Mouse (Mus musculus): ENCODE data around the gene C9orf72. TPM values are rescaled to one million over a fixed set of nuclear protein-coding genes. Genes with fewer than 3 reads are reported as not detected.

The C9orf72 gene
- polyA plus RNA-seq, 1 experiment = 1.4 TPM

DNA sequence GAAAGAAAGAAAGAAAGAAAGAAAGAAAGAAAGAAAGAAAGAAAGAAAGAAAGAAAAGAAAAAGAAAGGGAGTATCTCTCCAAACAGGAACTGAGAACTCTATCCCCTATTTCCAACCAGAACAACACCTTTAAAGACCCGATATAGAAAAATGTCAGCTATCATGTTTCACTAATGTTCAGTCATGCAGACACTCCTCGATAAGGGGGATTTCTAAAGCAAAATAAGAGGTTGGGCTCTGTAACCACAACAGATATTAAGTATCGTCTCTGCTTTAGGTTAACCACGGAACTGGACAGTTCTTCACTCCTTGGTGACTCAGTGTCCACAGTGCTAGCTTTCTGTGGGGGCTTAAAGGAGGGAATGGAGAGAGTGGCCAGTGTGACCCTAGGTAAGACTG, 2.3 kb upstream of the C9orf72 start:
- Histone ChIP-seq H3K4me1 (ENCODE audit: control insufficient read depth, insufficient read depth, insufficient read length, low read length) (no peaks in the 10 kb centered on the region; the same call in 1 of the 2 replicates), H3K27me3 (ENCODE audit: control insufficient read depth, insufficient read depth, low read length) (no peaks in the 10 kb centered on the region), H3K27ac (ENCODE audit: insufficient read depth, low read depth, low read length) (no peak overlapping the region), H3K36me3 (ENCODE audit: control insufficient read depth, insufficient read depth, low read length) (no peaks in the 10 kb centered on the region), H3K4me3 (ENCODE audit: low read depth, low read length) (no peak overlapping the region)
- no peak for TF ChIP-seq POLR2A (IDR thresholded peaks at IDR 0.05; ENCODE audit: low read depth, low read length)
- no peak for TF ChIP-seq CTCF (IDR thresholded peaks at IDR 0.05; ENCODE audit: extremely low read depth, insufficient read length, insufficient replicate concordance, low read depth, low read length)
- 80% methylated on average over 4 of the region's 4 CpGs for WGBS

DNA sequence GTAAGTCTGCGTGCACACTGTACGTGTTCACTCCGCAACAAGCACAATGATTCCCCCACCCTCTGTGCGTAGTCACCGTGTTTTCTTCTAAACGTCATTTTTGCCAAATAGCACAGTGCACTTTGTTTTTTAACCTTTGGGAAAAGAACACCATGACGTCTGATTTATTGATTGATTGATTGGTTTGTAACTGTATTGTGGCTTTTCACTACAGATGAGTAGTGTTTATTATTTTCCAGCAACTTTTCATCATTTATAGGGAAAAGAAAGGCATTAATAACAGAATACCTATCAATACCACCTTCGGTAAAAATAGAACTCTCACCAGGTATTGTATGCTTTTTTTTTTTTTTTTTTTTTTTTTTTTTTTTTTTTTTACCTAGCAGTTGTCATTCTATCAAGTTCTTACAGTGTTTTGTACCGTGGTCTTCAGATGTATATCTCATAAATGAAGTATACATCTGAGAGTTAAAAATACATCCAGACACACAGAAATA, 569 bp upstream of the C9orf72 start:
- Histone ChIP-seq H3K4me1 (ENCODE audit: control insufficient read depth, insufficient read depth, insufficient read length, low read length) (no peaks in the 10 kb centered on the region; the same call in 1 of the 2 replicates), H3K36me3 (ENCODE audit: control insufficient read depth, insufficient read depth, low read length) (no peaks in the 10 kb centered on the region), H3K27me3 (ENCODE audit: control insufficient read depth, insufficient read depth, low read length) (no peaks in the 10 kb centered on the region), H3K27ac (ENCODE audit: insufficient read depth, low read depth, low read length) (peak overlapping the region; percentile 74), H3K4me3 (ENCODE audit: low read depth, low read length) (peak overlapping the region; percentile 91)
- 4% methylated on average over 9 of the region's 9 CpGs for WGBS
- no peak for TF ChIP-seq POLR2A (IDR thresholded peaks at IDR 0.05; ENCODE audit: low read depth, low read length)
- TF ChIP-seq CTCF (IDR thresholded peaks at IDR 0.05; ENCODE audit: extremely low read depth, insufficient read length, insufficient replicate concordance, low read depth, low read length) = no peak

DNA sequence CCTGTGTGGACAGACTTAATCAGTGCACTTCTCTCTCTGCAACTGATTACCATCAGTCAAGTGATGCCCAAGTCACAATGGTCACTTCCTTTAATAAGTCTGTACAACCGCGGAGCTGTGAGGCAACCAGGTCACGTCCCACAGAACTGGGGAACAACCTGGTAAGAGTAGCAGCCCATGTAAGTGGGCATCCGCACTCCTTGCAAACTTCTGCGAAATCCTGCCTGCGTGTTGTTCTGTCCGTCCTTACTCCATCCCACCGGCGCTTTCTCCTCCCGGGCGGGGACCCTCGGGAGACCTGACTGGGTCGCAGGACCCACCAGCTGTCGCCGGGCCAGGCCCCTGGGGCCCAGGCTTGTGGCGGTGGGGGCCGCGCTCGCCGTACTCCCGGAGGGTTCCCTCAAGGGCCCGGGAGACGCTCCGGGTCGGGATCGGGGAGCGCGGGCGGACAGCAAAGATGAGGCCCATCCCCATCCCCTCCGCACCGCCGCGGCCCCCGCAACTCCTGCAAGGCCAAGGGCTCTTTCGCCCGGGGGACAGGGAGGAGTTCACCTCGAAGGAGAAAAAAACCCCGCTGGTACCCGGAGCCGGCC, 738 bp downstream of the C9orf72 start:
- TF ChIP-seq CTCF (IDR thresholded peaks at IDR 0.05; ENCODE audit: extremely low read depth, insufficient read length, insufficient replicate concordance, low read depth, low read length) (no peak), POLR2A (IDR thresholded peaks at IDR 0.05; ENCODE audit: low read depth, low read length) (no peak)
- no peaks in the 10 kb centered on the region for H3K27me3 ChIP-seq (ENCODE audit: control insufficient read depth, insufficient read depth, low read length)
- no peaks in the 10 kb centered on the region for H3K36me3 ChIP-seq (ENCODE audit: control insufficient read depth, insufficient read depth, low read length)
- H3K4me1 ChIP-seq (ENCODE audit: control insufficient read depth, insufficient read depth, insufficient read length, low read length) = no peaks in the 10 kb centered on the region; the same call in 1 of the 2 replicates
- peak overlapping the region; percentile 91 for H3K4me3 ChIP-seq (ENCODE audit: low read depth, low read length)
- WGBS = 1% methylated on average over 38 of the region's 40 CpGs
- H3K27ac ChIP-seq (ENCODE audit: insufficient read depth, low read depth, low read length) = no peak overlapping the region

DNA sequence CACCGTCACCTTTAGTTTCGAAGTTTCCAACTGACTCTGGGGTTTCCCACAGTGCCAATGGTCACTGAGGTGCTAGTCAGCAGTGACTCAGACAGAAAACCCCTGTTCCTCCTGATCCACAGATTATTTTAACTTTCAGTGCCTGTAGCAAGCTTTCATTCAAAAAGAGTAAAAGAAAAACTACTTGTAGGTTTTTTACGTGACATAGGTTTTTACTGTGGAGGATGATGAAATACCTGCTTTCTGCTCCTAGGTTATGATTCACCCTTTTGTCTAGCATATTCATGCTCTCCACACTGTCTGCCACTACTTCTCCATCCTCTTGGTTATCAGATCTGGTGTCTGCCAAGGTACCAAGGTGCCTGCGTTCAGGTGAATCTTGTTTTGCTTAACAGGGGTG, 1.9 kb downstream of the C9orf72 start:
- no peaks in the 10 kb centered on the region for H3K36me3 ChIP-seq (ENCODE audit: control insufficient read depth, insufficient read depth, low read length)
- TF ChIP-seq CTCF (IDR thresholded peaks at IDR 0.05; ENCODE audit: extremely low read depth, insufficient read length, insufficient replicate concordance, low read depth, low read length) (no peak), POLR2A (IDR thresholded peaks at IDR 0.05; ENCODE audit: low read depth, low read length) (no peak)
- H3K4me1 ChIP-seq (ENCODE audit: control insufficient read depth, insufficient read depth, insufficient read length, low read length) = no peaks in the 10 kb centered on the region; the same call in 1 of the 2 replicates
- 74% methylated on average over 4 of the region's 4 CpGs for WGBS
- H3K4me3 ChIP-seq (ENCODE audit: low read depth, low read length) = no peak overlapping the region
- H3K27me3 ChIP-seq (ENCODE audit: control insufficient read depth, insufficient read depth, low read length) = no peaks in the 10 kb centered on the region
- no peak overlapping the region for H3K27ac ChIP-seq (ENCODE audit: insufficient read depth, low read depth, low read length)

DNA sequence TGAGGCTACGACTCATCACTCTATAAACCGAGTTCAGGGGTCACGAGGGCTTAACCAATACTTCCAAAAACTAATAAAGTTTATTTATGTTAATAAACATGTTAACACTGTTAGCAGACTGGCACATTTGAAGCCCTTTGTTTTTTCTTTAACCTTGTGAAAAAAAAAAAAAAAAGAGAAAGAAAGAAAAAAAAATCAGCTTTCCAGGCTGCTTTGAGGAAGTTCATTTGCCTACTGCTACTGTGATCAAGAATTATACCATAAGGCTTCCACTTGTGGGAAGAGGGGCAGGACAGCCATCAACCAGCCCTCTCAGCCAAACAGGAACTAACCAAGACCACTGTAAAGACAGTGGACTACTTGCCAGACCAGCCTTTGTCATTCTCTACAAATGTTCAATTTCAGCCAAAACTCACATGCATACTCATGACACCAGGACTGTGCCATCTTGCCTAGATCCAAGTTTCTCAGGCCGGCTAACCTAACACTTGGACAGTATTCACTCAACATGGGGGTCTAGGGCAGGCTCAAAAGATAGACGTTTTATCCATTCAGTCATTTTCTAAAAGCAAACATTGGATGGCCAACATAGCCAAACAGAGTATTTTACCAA, 2.5 kb downstream of the C9orf72 start:
- no peaks in the 10 kb centered on the region; the same call in 1 of the 2 replicates for H3K4me1 ChIP-seq (ENCODE audit: control insufficient read depth, insufficient read depth, insufficient read length, low read length)
- no peak overlapping the region for H3K27ac ChIP-seq (ENCODE audit: insufficient read depth, low read depth, low read length)
- no peak for TF ChIP-seq POLR2A (IDR thresholded peaks at IDR 0.05; ENCODE audit: low read depth, low read length)
- no peak for TF ChIP-seq CTCF (IDR thresholded peaks at IDR 0.05; ENCODE audit: extremely low read depth, insufficient read length, insufficient replicate concordance, low read depth, low read length)
- H3K4me3 ChIP-seq (ENCODE audit: low read depth, low read length) = no peak overlapping the region
- no peaks in the 10 kb centered on the region for H3K36me3 ChIP-seq (ENCODE audit: control insufficient read depth, insufficient read depth, low read length)
- WGBS = 60% methylated on average over 5 of the region's 5 CpGs
- H3K27me3 ChIP-seq (ENCODE audit: control insufficient read depth, insufficient read depth, low read length) = no peaks in the 10 kb centered on the region

DNA sequence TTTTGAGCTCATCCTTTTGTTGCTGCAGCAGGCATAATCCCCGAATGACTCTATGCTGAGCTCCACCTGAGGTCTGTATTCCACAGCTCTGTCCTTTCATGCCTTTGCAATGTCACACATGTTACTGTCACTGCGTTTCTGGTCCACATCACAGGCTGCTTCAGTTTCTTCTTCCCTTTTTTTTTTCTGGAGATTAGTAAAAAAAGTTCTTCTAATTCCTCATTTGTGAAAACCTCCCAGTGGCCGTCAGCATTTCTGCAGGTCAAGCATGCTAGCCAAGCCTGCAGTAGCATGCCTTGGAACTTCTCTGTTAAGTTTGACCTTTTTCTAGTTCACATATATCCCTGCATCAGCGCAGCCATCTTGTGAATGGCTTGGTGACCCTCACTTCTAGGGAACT, 4.1 kb downstream of the C9orf72 start:
- no peak overlapping the region for H3K27ac ChIP-seq (ENCODE audit: insufficient read depth, low read depth, low read length)
- no peaks in the 10 kb centered on the region for H3K27me3 ChIP-seq (ENCODE audit: control insufficient read depth, insufficient read depth, low read length)
- 77% methylated on average over 4 of the region's 4 CpGs for WGBS
- H3K4me3 ChIP-seq (ENCODE audit: low read depth, low read length) = no peak overlapping the region
- H3K4me1 ChIP-seq (ENCODE audit: control insufficient read depth, insufficient read depth, insufficient read length, low read length) = no peaks in the 10 kb centered on the region; the same call in 1 of the 2 replicates
- no peak for TF ChIP-seq POLR2A (IDR thresholded peaks at IDR 0.05; ENCODE audit: low read depth, low read length)
- TF ChIP-seq CTCF (IDR thresholded peaks at IDR 0.05; ENCODE audit: extremely low read depth, insufficient read length, insufficient replicate concordance, low read depth, low read length) = no peak
- peaks cover 8% of the 10 kb centered on the region; the same call in 1 of the 2 replicates for H3K36me3 ChIP-seq (ENCODE audit: control insufficient read depth, insufficient read depth, low read length)

DNA sequence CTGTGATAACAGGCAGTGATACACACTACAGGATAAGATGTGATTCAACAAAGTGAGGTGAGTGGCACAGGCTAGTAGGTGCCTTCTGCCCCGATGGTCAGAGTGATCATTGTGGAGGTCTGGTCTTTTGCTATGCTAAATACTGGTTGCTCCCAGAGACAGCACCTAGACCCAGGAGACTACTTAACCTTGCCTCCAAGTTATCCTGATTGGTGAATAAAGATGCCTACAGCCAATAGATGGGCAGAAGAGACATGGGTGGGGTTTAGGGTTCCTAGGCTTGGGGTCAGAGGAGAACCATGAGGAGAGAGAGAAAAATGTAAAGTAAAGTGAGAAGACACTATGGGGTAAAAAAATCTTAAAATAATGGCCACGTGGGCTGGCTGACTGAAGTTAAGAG, 4.8 kb downstream of the C9orf72 start:
- Histone ChIP-seq H3K27me3 (ENCODE audit: control insufficient read depth, insufficient read depth, low read length) (no peaks in the 10 kb centered on the region), H3K27ac (ENCODE audit: insufficient read depth, low read depth, low read length) (no peak overlapping the region), H3K36me3 (ENCODE audit: control insufficient read depth, insufficient read depth, low read length) (peaks cover 10% of the 10 kb centered on the region; the same call in 1 of the 2 replicates), H3K4me3 (ENCODE audit: low read depth, low read length) (no peak overlapping the region), H3K4me1 (ENCODE audit: control insufficient read depth, insufficient read depth, insufficient read length, low read length) (no peaks in the 10 kb centered on the region; the same call in 1 of the 2 replicates)
- TF ChIP-seq CTCF (IDR thresholded peaks at IDR 0.05; ENCODE audit: extremely low read depth, insufficient read length, insufficient replicate concordance, low read depth, low read length) (no peak), POLR2A (IDR thresholded peaks at IDR 0.05; ENCODE audit: low read depth, low read length) (no peak)
- 78% methylated on average over 2 of the region's 2 CpGs for WGBS

Data from small intestine, adult 2 months (tissue).